Mouse (Mus musculus) lung, adult 2 months (tissue): ENCODE results near the gene Arfip1.

Experiments
- CTCF ChIP-seq: fragments of 200-500 bp; IDR thresholded peaks from 2 replicates; pipeline ENCODE4 v1.5.1; 2011; ENCODE audit warnings: mild to moderate bottlenecking, low read length, control low read depth; ENCODE audit not compliant: insufficient read depth
- POLR2A ChIP-seq: fragments of 200-500 bp; IDR thresholded peaks from 2 replicates; pipeline ENCODE4 v1.6.1; 2011; ENCODE audit warnings: low read depth, mild to moderate bottlenecking, control low read depth, low read length, borderline replicate concordance; ENCODE audit errors: extremely low read depth

DNA sequence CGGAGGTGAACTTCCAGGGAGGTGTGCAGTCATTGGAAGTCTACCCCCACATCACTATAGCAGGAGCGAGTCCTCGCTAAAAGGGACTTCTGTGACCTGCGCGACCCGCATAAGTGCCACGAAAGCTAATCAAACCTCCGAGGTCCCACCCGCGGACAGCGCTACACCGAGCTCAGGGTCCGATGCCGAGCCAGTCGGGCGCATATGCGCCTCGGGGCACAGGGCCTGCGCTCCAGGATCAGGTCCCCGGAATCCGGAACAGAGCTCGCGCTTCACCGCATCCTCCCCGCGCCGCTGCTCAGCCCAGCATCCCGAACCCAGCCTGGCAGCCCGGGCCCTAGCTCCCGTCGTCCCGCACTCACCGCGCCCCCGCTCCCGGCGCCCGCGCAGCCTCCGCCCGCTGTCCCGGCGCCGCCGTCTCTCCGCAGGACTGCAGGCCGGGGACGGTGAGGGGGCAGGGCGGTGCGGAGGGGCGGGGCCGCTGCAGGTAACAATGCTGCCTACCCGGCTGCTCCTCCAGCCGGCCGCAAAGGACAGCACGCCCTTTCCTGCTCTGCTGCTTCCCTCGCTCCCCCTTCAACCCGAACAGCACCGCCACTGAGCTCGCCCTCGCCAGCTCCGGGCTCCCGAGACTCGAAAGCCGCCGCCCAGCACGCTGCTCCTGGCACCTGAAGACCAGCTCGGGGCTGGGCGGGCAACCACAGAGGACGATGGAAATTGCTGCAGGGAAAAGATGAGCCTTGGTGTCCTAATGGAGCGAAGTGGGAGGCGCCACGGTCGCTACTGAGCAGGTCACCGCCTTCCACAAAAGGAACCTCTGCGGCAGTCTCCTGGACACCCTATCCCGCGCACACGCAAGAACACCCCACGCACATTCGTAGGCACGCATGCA, 102.2 kb downstream of the Arfip1 start, which contains the start of gene Fhdc1:
- TF ChIP-seq POLR2A (peak; percentile 41; the same call in 1 of the 2 replicates), CTCF (no peak)
